Mouse (Mus musculus): ENCODE measurements around the gene C130026I21Rik.
"Not testable (repeated sequence)": the region's sequence is repeated elsewhere in the genome, so short reads cannot be mapped to it uniquely, and the experiment has no call there.

GRCm38 (mm10) chr1:85114666-85115402 lies 155.5 kb downstream of the C130026I21Rik start:
- 0 out of 2 replicates have a peak, but pooled peaks have one; percentile 12 for TF ChIP-seq CTCF (conservative IDR thresholded peaks at IDR 0.05; ENCODE audit: low read length)
- TF ChIP-seq NANOG (IDR thresholded peaks at IDR 0.05; ENCODE audit: borderline replicate concordance, low read length), result not testable (repeated sequence)
